Mouse (Mus musculus) hindbrain, embryonic 11.5 days (tissue): Measurements from ENCODE around the gene Itm2b. TPM values are rescaled to one million over a fixed set of nuclear protein-coding genes. Genes with fewer than 3 reads are reported as not detected.

ENCODE experiments used
- ATAC-seq: fragments of 200-750 bp; cut with Nextera tagmentation; 2 replicates; pipeline ENCODE4 v1.8.0; 2017; ENCODE audit warnings: mild to moderate bottlenecking, moderate TSS enrichment, moderate library complexity; ENCODE audit not compliant: low FRiP score
- DNase-seq: peaks from one replicate; pipeline ENCODE4 v3.0.0-alpha.2; 2015; ENCODE audit warnings: low spot score
- H3K27ac ChIP-seq: fragments of 300-500 bp; sonication (generic); 2 replicates; pipeline ENCODE4 v1.5.1; 2014; ENCODE audit warnings: mild to moderate bottlenecking, low read depth, low read length
- H3K27me3 ChIP-seq: fragments of 300-500 bp; sonication (generic); 2 replicates; pipeline ENCODE4 v1.6.1; 2014; ENCODE audit warnings: mild to moderate bottlenecking, low read length, moderate library complexity, mixed read lengths; ENCODE audit not compliant: control insufficient read depth, insufficient read depth
- H3K36me3 ChIP-seq: fragments of 300-500 bp; sonication (generic); 2 replicates; pipeline ENCODE4 v1.6.1; 2014; ENCODE audit warnings: mild to moderate bottlenecking, low read length, moderate library complexity, mixed read lengths; ENCODE audit not compliant: control insufficient read depth, insufficient read depth
- H3K4me1 ChIP-seq: fragments of 300-500 bp; sonication (generic); replicated peaks from 2 replicates; pipeline ENCODE4 v1.6.1; 2014; ENCODE audit warnings: low read length, mixed read lengths; ENCODE audit not compliant: control insufficient read depth, insufficient read depth
- H3K4me2 ChIP-seq: fragments of 300-500 bp; sonication (generic); replicated peaks from 2 replicates; pipeline ENCODE4 v1.6.1; 2014; ENCODE audit warnings: mild to moderate bottlenecking, low read depth, low read length
- H3K4me3 ChIP-seq: fragments of 300-500 bp; sonication (generic); 2 replicates; pipeline ENCODE4 v1.5.1; 2014; ENCODE audit warnings: low read depth, low read length
- H3K9ac ChIP-seq: fragments of 300-500 bp; sonication (generic); 2 replicates; pipeline ENCODE4 v1.6.1; 2014; ENCODE audit warnings: low read depth, low read length
- H3K9me3 ChIP-seq: fragments of 300-500 bp; sonication (generic); 2 replicates; pipeline ENCODE4 v1.6.1; 2016; ENCODE audit warnings: low read length; ENCODE audit not compliant: control insufficient read depth
- WGBS: fragments of 180-500 bp; shearing (Covaris S2); extraction: QIAGEN DNeasy Blood & Tissue Kit; methylation state at CpG from one replicate; pipeline ENCODE4 v1.1.7; 2014; 5-methylcytosine and 5-hydroxymethylcytosine counted together
- polyA plus RNA-seq: library from polyadenylated mRNA; unstranded; fragments of >200 nt; fragmentation: Nextera tagmentation; extraction: Ambion mirVana; gene quantifications from 2 replicates; pipeline ENCODE4 v1.2.1, GENCODE M21; 2014

The Itm2b gene
- polyA plus RNA-seq, 1 experiment from 2014 or later: 387 TPM

GRCm38 (mm10) chr14:73375445-73375844 lies 9.6 kb downstream of the Itm2b start:
- H3K4me2 ChIP-seq: no peak overlapping the region
- H3K36me3 ChIP-seq: no peaks in the 10 kb centered on the region
- no peak for DNase-seq
- no peaks in the 10 kb centered on the region for H3K4me1 ChIP-seq
- H3K27me3 ChIP-seq: no peaks in the 10 kb centered on the region
- H3K4me3 ChIP-seq: no peak overlapping the region
- H3K9me3 ChIP-seq: no peaks in the 10 kb centered on the region
- no peak overlapping the region for H3K9ac ChIP-seq
- no peak overlapping the region for H3K27ac ChIP-seq
- WGBS: 93% methylated on average over 8 of the region's 8 CpGs
- no peak for ATAC-seq

- Histone ChIP-seq H3K36me3 (no peaks in the 10 kb centered on the region), H3K9me3 (no peaks in the 10 kb centered on the region), H3K4me3 (no peak overlapping the region), H3K27ac (no peak overlapping the region), H3K4me2 (no peak overlapping the region), H3K9ac (no peak overlapping the region), H3K4me1 (no peaks in the 10 kb centered on the region), H3K27me3 (no peaks in the 10 kb centered on the region)
- ATAC-seq (no peak), DNase-seq (no peak)
- 75% methylated on average over 11 of the region's 11 CpGs for WGBS
Observed at GRCm38 (mm10) chr14:73374315-73374890, 10.7 kb downstream of the Itm2b start.

- Histone ChIP-seq H3K36me3 (no peaks in the 10 kb centered on the region), H3K4me3 (no peak overlapping the region), H3K9ac (no peak overlapping the region), H3K9me3 (no peaks in the 10 kb centered on the region), H3K27me3 (no peaks in the 10 kb centered on the region), H3K27ac (no peak overlapping the region), H3K4me1 (no peaks in the 10 kb centered on the region), H3K4me2 (no peak overlapping the region)
- 86% methylated on average over 8 of the region's 8 CpGs for WGBS
- ATAC-seq (no peak), DNase-seq (no peak)
Observed at GRCm38 (mm10) chr14:73373606-73374005, 11.5 kb downstream of the Itm2b start.

GRCm38 (mm10) chr14:73372990-73373389 lies 12.1 kb downstream of the Itm2b start:
- Histone ChIP-seq H3K27ac (no peak overlapping the region), H3K4me2 (no peak overlapping the region), H3K9ac (no peak overlapping the region), H3K4me1 (no peaks in the 10 kb centered on the region), H3K27me3 (no peaks in the 10 kb centered on the region), H3K9me3 (no peaks in the 10 kb centered on the region), H3K36me3 (no peaks in the 10 kb centered on the region), H3K4me3 (no peak overlapping the region)
- no peak for DNase-seq
- 92% methylated on average over 4 of the region's 4 CpGs for WGBS
- no peak for ATAC-seq

- no peak for DNase-seq
- 88% methylated on average over 4 of the region's 4 CpGs for WGBS
- H3K4me1 ChIP-seq: no peaks in the 10 kb centered on the region
Observed at GRCm38 (mm10) chr14:73371577-73371976, 13.5 kb downstream of the Itm2b start.

GRCm38 (mm10) chr14:73370695-73371372 lies 14.3 kb downstream of the Itm2b start:
- no peaks in the 10 kb centered on the region for H3K27me3 ChIP-seq
- no peak for ATAC-seq
- H3K36me3 ChIP-seq: peaks cover 3% of the 10 kb centered on the region; the same call in 1 of the 2 replicates
- no peaks in the 10 kb centered on the region for H3K9me3 ChIP-seq
- no peak overlapping the region for H3K27ac ChIP-seq
- no peak overlapping the region for H3K4me2 ChIP-seq
- DNase-seq: no peak
- H3K4me3 ChIP-seq: no peak overlapping the region
- H3K4me1 ChIP-seq: no peaks in the 10 kb centered on the region
- H3K9ac ChIP-seq: no peak overlapping the region
- WGBS: 91% methylated on average over 23 of the region's 23 CpGs

More at GRCm38 (mm10) chr14:73371577-73371976, 13.5 kb downstream of the Itm2b start:
- H3K27ac ChIP-seq: no peak overlapping the region
- H3K36me3 ChIP-seq: no peaks in the 10 kb centered on the region
- H3K4me2 ChIP-seq: no peak overlapping the region
- no peaks in the 10 kb centered on the region for H3K27me3 ChIP-seq
- no peak overlapping the region for H3K9ac ChIP-seq
- H3K4me3 ChIP-seq: no peak overlapping the region
- H3K9me3 ChIP-seq: no peaks in the 10 kb centered on the region
- no peak for ATAC-seq

- Histone ChIP-seq H3K36me3 (peaks cover 3% of the 10 kb centered on the region; the same call in 1 of the 2 replicates), H3K4me1 (no peaks in the 10 kb centered on the region), H3K4me3 (no peak overlapping the region), H3K9me3 (no peaks in the 10 kb centered on the region), H3K9ac (no peak overlapping the region), H3K27me3 (no peaks in the 10 kb centered on the region), H3K4me2 (no peak overlapping the region), H3K27ac (no peak overlapping the region)
- DNase-seq: no peak
- 91% methylated on average over 11 of the region's 11 CpGs for WGBS
- ATAC-seq: no peak
Observed at GRCm38 (mm10) chr14:73370078-73370670, 14.9 kb downstream of the Itm2b start.

- 83% methylated on average over 4 of the region's 4 CpGs for WGBS
Observed at GRCm38 (mm10) chr14:73369634-73370033, 15.5 kb downstream of the Itm2b start.

GRCm38 (mm10) chr14:73368966-73369365 lies 16.1 kb downstream of the Itm2b start:
- no peak overlapping the region for H3K4me3 ChIP-seq
- WGBS: 94% methylated on average over 13 of the region's 13 CpGs
- H3K4me1 ChIP-seq: no peaks in the 10 kb centered on the region
- H3K9ac ChIP-seq: no peak overlapping the region
- H3K4me2 ChIP-seq: no peak overlapping the region
- peaks cover 7% of the 10 kb centered on the region; the same call in 1 of the 2 replicates for H3K36me3 ChIP-seq
- H3K9me3 ChIP-seq: no peaks in the 10 kb centered on the region
- H3K27ac ChIP-seq: no peak overlapping the region
- H3K27me3 ChIP-seq: no peaks in the 10 kb centered on the region
- ATAC-seq (no peak), DNase-seq (no peak)

More at GRCm38 (mm10) chr14:73369634-73370033, 15.5 kb downstream of the Itm2b start:
- DNase-seq: no peak
- H3K9me3 ChIP-seq: no peaks in the 10 kb centered on the region
- no peak overlapping the region for H3K9ac ChIP-seq
- no peak for ATAC-seq
- H3K27ac ChIP-seq: no peak overlapping the region
- no peaks in the 10 kb centered on the region for H3K27me3 ChIP-seq
- no peak overlapping the region for H3K4me2 ChIP-seq
- H3K36me3 ChIP-seq: peaks cover 3% of the 10 kb centered on the region; the same call in 1 of the 2 replicates
- H3K4me1 ChIP-seq: no peaks in the 10 kb centered on the region
- H3K4me3 ChIP-seq: no peak overlapping the region
